Mouse (Mus musculus) heart, embryonic 15.5 days (tissue): ENCODE data around the gene Ctsg. TPM values are rescaled to one million over a fixed set of nuclear protein-coding genes. Genes with fewer than 3 reads are reported as not detected.
"Not testable (repeated sequence)": the region's sequence is repeated elsewhere in the genome, so short reads cannot be mapped to it uniquely, and the experiment has no call there.

Source experiments
- ATAC-seq: fragments of 200-750 bp; cut with Nextera tagmentation; replicated peaks from 2 replicates; pipeline ENCODE4 v1.8.0; 2017; ENCODE audit warnings: low read depth, moderate TSS enrichment; ENCODE audit not compliant: insufficient number of reproducible peaks, insufficient read depth, low FRiP score
- H3K27ac ChIP-seq: fragments of 300-500 bp; sonication (generic); 2 replicates; pipeline ENCODE4 v1.5.1; 2015; ENCODE audit warnings: mild to moderate bottlenecking, inconsistent platforms
- H3K27me3 ChIP-seq: fragments of 300-500 bp; sonication (generic); 2 replicates; pipeline ENCODE4 v1.6.1; 2015; ENCODE audit warnings: inconsistent platforms
- H3K36me3 ChIP-seq: fragments of 300-500 bp; sonication (generic); 2 replicates; pipeline ENCODE4 v1.6.1; 2015; ENCODE audit warnings: mild to moderate bottlenecking, inconsistent platforms
- H3K4me1 ChIP-seq: fragments of 300-500 bp; sonication (generic); replicated peaks from 2 replicates; pipeline ENCODE4 v1.6.1; 2015; ENCODE audit warnings: inconsistent platforms
- H3K4me2 ChIP-seq: fragments of 300-500 bp; sonication (generic); 2 replicates; pipeline ENCODE4 v1.6.1; 2015; ENCODE audit warnings: inconsistent platforms, mild to moderate bottlenecking, moderate library complexity
- H3K4me3 ChIP-seq: fragments of 300-500 bp; sonication (generic); 2 replicates; pipeline ENCODE4 v1.5.1; 2015; ENCODE audit warnings: mild to moderate bottlenecking, inconsistent platforms
- H3K9ac ChIP-seq: fragments of 300-500 bp; sonication (generic); 2 replicates; pipeline ENCODE4 v1.6.1; 2015; ENCODE audit warnings: mild to moderate bottlenecking, inconsistent platforms
- H3K9me3 ChIP-seq: fragments of 300-500 bp; sonication (generic); replicated peaks from 2 replicates; pipeline ENCODE4 v1.6.1; 2016; ENCODE audit warnings: inconsistent platforms
- WGBS: fragments of 180-500 bp; shearing (Covaris S2); methylation state at CpG from one replicate; pipeline ENCODE4 v1.1.7; 2015; ENCODE audit warnings: mixed read lengths; 5-methylcytosine and 5-hydroxymethylcytosine counted together
- polyA plus RNA-seq: library from polyadenylated mRNA; unstranded; fragments of >200 nt; fragmentation: Nextera tagmentation; extraction: Ambion mirVana; gene quantifications from 2 replicates; pipeline ENCODE4 v1.2.1, GENCODE M21; 2015

Ctsg gene
- polyA plus RNA-seq: 0.19 and 0.33 TPM in 2 replicates

DNA sequence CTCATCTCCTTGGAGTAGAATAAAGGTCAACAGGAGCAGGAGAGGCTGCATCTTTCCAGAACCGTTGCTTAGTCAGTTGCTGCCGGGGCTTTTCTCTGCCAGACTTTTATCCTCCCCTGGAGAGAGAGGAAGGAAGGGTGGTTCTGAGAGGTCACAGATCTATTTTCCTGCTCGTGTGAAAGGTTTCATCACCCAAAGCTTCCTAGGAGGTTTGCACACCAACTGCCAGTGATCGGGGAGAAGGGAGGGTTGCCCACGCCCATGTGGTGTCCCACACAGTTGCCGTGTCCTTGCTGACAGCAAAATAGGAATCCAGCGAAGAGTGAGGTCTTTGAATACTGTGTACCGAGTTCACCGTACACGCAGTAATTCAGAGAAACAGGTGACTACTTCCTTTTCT, at the start of gene Ctsg:
TSS of gene Ctsg (minus strand) at position 189 of the 400 bp plus-strand sequence.
- Histone ChIP-seq H3K4me2 (no peak within 1 kb of the TSS), H3K27ac (no peak within 1 kb of the TSS), H3K4me3 (no peak within 1 kb of the TSS), H3K27me3 (no peaks in the 10 kb centered on the region), H3K9me3 (no peaks in the 10 kb centered on the region), H3K4me1 (0 out of 2 replicates have a peak, but pooled peaks cover 1% of the 10 kb centered on the region), H3K9ac (no peak within 1 kb of the TSS), H3K36me3 (no peaks in the 10 kb centered on the region)
- ATAC-seq: no peak
- WGBS: 63% methylated on average over 10 of the region's 10 CpGs

DNA sequence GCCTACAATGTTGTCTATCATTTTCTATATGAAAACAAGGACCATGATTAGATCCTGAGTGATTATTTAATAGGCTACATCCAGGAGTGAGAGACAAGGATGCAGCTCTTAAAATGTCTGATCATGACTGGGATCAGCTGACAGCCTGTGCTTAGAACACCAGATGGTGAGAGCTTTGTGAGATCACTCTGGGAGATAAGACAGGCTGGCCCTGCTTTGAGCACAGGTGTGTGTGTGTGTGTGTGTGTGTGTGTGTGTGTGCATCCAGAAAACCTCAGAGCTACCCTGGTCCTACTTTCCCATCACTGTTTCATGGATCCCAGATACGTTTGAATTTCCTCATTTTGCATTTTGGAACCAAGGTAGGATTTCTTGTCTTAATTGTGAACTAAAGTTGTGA, 31.3 kb upstream of the Ctsg start:
- H3K9ac ChIP-seq, ATAC-seq, H3K36me3 ChIP-seq, H3K4me3 ChIP-seq, H3K4me1 ChIP-seq, H3K27me3 ChIP-seq, H3K9me3 ChIP-seq, H3K27ac ChIP-seq, H3K4me2 ChIP-seq: not testable (repeated sequence)
- 78% methylated on average over 1 of the region's 1 CpGs for WGBS

DNA sequence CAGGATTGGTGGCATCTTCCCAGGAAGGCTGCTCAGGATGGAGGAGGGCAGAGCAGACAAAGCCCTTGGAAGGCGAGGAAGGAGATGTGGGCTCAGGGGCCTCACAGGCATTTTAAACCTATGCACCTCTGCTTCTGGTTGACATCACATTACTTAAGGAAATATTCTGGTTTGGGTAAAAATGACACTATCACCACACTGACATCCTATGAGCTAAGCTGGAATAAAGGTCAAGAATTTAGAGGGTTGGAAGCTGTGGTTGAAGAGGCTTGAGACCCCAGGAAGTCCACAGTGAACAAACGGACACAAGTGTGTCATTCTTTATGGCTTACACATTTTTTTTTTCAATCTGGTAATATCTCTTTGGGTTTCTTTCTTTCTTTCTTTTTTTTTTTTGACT, 30.1 kb upstream of the Ctsg start, which contains the start of gene Gzmd:
TSS of gene Gzmd (minus strand) at position 101 of the 400 bp plus-strand sequence.
- 71% methylated on average over 2 of the region's 2 CpGs for WGBS

DNA sequence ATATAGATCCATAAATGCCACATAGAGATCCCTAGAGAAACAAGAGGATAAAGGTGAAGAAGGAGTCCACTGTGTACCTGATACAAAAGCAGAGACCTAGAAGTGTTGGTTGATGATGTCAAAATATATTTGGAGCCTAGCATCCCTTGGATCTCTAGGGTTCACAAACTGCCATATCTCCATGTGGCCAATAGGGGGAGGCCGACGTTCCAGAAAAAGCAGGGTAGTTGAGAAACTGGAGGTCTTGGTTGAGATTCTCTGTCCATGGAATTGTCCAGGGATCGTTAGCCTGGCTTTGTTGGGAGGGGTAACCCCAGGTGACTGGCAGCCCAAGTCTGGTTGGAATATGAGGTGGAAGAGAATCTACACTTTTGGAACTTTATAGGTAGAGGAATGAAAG, 26.0 kb upstream of the Ctsg start:
- Histone ChIP-seq H3K9me3 (no peaks in the 10 kb centered on the region), H3K36me3 (no peaks in the 10 kb centered on the region), H3K9ac (no peak overlapping the region), H3K4me3 (no peak overlapping the region), H3K4me1 (no peaks in the 10 kb centered on the region), H3K27ac (no peak overlapping the region), H3K4me2 (no peak overlapping the region), H3K27me3 (no peaks in the 10 kb centered on the region)
- ATAC-seq: no peak
- WGBS: 44% methylated on average over 3 of the region's 3 CpGs

More for the DNA sequence above, 30.1 kb upstream of the Ctsg start, which contains the start of gene Gzmd:
- not testable (repeated sequence) for H3K4me3 ChIP-seq, H3K4me2 ChIP-seq, H3K36me3 ChIP-seq, H3K9ac ChIP-seq, H3K4me1 ChIP-seq, ATAC-seq, H3K27me3 ChIP-seq, H3K27ac ChIP-seq, H3K9me3 ChIP-seq

DNA sequence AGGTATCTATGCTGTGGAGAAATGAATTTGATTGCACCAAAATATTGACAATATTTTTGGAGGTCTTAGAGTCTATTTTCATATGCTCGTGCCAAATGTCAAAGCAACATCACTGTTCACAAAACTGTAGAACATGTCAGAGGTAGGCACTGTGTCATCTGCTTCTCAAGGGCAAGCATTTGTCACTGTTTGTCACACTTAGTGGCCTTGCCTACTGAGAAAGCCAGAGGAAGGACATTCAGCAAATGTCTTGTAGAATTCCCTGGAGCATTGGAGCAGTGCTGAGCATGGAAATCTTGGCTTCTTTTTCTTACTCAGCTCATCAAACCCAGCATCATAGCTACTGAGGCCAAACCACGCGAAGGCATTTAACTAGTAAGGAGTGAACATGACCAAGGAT, 21.1 kb upstream of the Ctsg start:
- no peaks in the 10 kb centered on the region for H3K27me3 ChIP-seq
- no peaks in the 10 kb centered on the region for H3K9me3 ChIP-seq
- no peak for ATAC-seq
- no peak overlapping the region for H3K4me2 ChIP-seq
- WGBS: 85% methylated on average over 3 of the region's 3 CpGs
- H3K27ac ChIP-seq: no peak overlapping the region
- no peaks in the 10 kb centered on the region for H3K4me1 ChIP-seq
- no peak overlapping the region for H3K9ac ChIP-seq
- H3K36me3 ChIP-seq: no peaks in the 10 kb centered on the region
- H3K4me3 ChIP-seq: no peak overlapping the region

DNA sequence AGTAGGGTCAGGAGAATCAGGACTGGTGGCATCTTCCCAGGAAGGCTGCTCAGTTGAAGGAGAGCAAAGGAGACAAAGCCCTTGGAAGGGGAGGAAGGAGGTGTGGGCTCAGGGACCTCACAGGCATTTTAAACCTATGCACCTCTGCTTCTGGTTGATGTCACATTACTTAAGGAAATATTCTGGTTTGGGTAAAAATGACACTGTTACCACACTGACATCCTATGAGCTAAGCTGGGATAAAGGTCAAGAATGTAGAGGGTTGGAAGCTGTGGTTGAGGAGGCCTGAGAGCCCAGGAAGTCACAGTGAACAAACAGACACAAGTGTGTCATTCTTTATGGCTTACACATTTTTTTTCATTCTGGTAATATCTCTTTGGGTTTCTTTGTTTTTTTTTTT, 18.2 kb upstream of the Ctsg start, which contains the start of gene Gzme:
TSS of gene Gzme (minus strand) at position 101 of the 400 bp plus-strand sequence.
- Histone ChIP-seq H3K9ac (no peak within 1 kb of the TSS), H3K9me3 (no peaks in the 10 kb centered on the region), H3K36me3 (no peaks in the 10 kb centered on the region), H3K4me3 (no peak within 1 kb of the TSS), H3K4me1 (no peaks in the 10 kb centered on the region), H3K27ac (no peak within 1 kb of the TSS), H3K27me3 (no peaks in the 10 kb centered on the region), H3K4me2 (no peak within 1 kb of the TSS)
- ATAC-seq: no peak

DNA sequence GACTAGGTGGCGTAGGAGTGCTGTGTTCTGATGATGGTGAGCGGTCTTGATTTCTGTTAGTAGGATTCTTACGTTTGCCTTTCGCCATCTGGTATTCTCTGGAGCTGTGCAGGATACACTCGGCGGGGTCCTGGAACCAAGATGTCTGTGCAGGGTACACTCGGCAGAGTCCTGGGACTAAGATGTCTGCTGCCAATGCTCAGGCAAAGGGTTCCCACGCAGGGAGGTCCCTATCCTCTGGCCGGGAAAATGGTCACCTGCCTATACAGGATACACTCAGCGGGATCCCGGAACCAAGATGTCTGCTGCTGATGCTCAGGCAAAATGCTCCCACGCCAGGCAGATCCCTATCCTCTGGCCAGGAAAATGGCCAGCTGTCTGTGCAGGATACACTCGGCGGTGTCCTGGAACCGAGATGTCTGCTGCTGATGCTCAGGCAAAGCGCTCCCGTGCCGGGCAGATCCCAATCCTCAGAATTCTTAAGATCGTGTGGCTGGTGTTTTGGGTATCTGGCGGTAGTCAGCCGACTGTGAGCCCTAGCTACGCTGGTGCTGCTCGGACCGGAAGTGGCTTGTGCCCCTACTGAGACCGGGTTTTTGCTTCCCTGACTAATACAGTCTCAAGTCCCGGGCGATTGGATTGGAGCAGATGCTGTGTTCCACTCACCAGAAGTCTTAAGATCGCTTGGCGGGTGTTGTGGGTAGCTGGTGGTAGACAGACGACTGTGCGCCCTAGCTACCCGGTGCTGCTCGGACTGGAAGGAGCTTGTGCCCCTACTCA, 13.3 kb upstream of the Ctsg start:
- not testable (repeated sequence) for H3K4me2 ChIP-seq

DNA sequence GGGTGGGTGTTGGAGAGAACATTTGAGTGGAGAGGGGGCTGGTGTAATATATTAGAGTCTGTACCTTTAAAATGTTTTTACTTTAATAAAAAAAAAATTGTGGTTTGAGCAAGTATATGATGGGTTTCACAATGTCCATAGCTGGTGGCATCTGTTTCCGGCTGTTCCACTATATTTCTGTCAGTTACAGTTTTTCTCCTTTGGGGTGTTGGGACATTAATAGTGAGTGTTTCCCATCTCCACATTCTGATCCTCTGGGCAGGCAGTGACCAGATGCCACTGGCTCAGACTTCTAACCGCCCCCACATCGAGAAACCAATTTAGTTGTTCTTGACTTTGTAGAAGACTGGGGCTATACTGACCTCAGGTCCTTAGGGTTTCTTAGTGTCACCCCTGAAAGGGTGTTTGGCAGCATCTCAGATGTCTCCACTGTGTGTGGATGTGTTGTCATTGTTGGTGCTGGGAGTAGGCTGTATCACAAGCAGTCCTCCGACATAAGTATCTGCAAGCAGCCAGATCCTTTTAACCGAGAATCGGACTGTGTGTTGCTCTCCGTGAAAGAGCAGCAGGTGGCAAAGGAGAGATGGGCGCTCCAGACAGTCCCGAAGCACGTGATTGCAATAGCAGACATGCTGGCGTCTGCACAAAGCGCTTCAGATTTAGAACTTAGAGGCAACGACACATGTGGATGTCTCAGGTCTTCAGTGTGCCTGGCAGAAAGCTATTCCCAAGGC, 3.2 kb upstream of the Ctsg start:
- Histone ChIP-seq H3K9me3 (no peaks in the 10 kb centered on the region), H3K4me2 (no peak overlapping the region), H3K4me1 (no peaks in the 10 kb centered on the region), H3K27ac (no peak overlapping the region), H3K9ac (no peak overlapping the region), H3K27me3 (no peaks in the 10 kb centered on the region), H3K4me3 (no peak overlapping the region), H3K36me3 (no peaks in the 10 kb centered on the region)
- no peak for ATAC-seq
- WGBS: 66% methylated on average over 13 of the region's 13 CpGs

More for the DNA sequence above, 13.3 kb upstream of the Ctsg start:
- H3K9me3 ChIP-seq, H3K27ac ChIP-seq, ATAC-seq, H3K27me3 ChIP-seq, H3K9ac ChIP-seq, H3K4me3 ChIP-seq, H3K36me3 ChIP-seq, H3K4me1 ChIP-seq: not testable (repeated sequence)
- WGBS: 83% methylated on average over 33 of the region's 33 CpGs

DNA sequence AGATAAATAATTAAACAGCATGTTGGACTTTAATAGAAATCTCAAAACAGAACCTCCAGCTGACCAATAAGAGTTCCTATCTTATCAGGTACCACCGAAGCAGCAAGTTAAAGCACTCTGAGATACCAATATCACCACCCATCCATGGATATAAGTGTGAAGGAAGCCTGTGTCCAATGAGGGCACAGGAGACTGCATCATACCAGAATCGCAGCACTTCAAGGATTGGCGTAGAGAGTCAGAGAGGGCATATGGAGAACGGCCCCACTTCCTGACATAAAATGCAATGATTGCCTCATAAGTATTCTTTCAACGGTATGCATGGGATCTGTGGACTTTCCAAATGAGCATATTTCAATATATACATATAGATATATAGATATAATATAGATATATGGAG, 2.6 kb upstream of the Ctsg start:
- Histone ChIP-seq H3K27ac (no peak overlapping the region), H3K4me2 (no peak overlapping the region), H3K9me3 (no peaks in the 10 kb centered on the region), H3K4me1 (no peaks in the 10 kb centered on the region), H3K27me3 (no peaks in the 10 kb centered on the region), H3K4me3 (no peak overlapping the region), H3K9ac (no peak overlapping the region), H3K36me3 (no peaks in the 10 kb centered on the region)
- ATAC-seq: no peak
- 69% methylated on average over 5 of the region's 5 CpGs for WGBS

DNA sequence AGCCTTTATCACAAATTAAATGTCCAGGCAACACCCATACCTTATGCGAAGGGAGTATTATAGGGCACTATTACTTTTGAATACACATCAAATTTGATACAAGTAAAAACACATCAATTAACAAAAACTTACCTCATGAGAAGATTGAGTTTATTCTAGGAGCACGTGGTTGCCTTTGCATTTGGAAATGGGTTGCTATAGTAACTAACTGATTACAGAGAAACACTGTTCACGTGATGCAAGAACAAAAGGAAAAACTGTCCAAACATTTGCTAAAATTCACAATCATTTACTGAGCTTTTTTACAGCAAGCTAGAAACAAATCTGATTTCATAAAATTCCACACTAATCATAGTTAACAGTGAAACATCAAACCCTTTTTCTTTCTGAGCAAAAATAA, 1.1 kb upstream of the Ctsg start:
- 65% methylated on average over 3 of the region's 3 CpGs for WGBS
- no peaks in the 10 kb centered on the region for H3K27me3 ChIP-seq
- H3K27ac ChIP-seq: no peak overlapping the region
- no peak overlapping the region for H3K4me3 ChIP-seq
- ATAC-seq: no peak
- H3K4me2 ChIP-seq: no peak overlapping the region
- H3K9ac ChIP-seq: no peak overlapping the region
- no peaks in the 10 kb centered on the region for H3K9me3 ChIP-seq
- no peaks in the 10 kb centered on the region for H3K4me1 ChIP-seq
- no peaks in the 10 kb centered on the region for H3K36me3 ChIP-seq

DNA sequence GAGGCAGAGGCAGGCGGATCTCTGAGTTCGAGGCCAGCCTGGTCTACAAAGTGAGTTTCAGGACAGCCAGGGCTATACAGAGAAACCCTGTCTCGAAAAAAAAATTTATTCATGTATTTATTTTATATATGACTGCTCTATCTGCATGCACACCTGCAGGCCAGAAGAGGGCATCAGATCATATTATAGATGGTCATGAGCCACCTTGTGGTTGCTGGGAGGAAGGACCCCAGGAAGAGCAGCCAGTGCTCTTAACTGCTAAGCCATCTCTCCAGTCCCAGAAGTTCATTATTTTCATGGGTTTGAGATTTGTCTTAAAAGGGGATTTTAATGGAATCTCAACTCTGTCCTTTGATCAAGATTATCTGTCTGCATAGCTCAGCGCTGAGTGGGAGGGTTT, 3.4 kb downstream of the Ctsg start:
- ATAC-seq: no peak
- Histone ChIP-seq H3K4me1 (0 out of 2 replicates have a peak, but pooled peaks cover 2% of the 10 kb centered on the region), H3K9me3 (no peaks in the 10 kb centered on the region), H3K4me2 (no peak overlapping the region), H3K36me3 (no peaks in the 10 kb centered on the region), H3K4me3 (no peak overlapping the region), H3K27ac (no peak overlapping the region), H3K27me3 (no peaks in the 10 kb centered on the region), H3K9ac (no peak overlapping the region)
- 75% methylated on average over 4 of the region's 4 CpGs for WGBS
